Mouse (Mus musculus) spleen, adult 2 months (tissue): ENCODE measurements around the gene 6330409D20Rik. TPM values are rescaled to one million over a fixed set of nuclear protein-coding genes. Genes with fewer than 3 reads are reported as not detected.

Experiments
- DNase-seq, 2 experiments: peaks; one replicate each; pipeline versions ENCODE4 v3.0.0 to v3.0.0-alpha.2; 2012 to 2021; ENCODE audit warnings: low spot score in 2 of 2, low read depth in 1 of 2
- H3K27ac ChIP-seq: fragments of 200-500 bp; 2 replicates; pipeline ENCODE4 v1.5.1; 2012; ENCODE audit warnings: low read length, inconsistent platforms; ENCODE audit not compliant: insufficient read depth
- H3K27me3 ChIP-seq: fragments of 200-500 bp; 2 replicates; pipeline ENCODE4 v1.6.1; 2012; ENCODE audit warnings: mild to moderate bottlenecking, moderate library complexity, low read length, inconsistent platforms; ENCODE audit not compliant: control insufficient read depth, insufficient read depth
- H3K36me3 ChIP-seq: fragments of 200-500 bp; 2 replicates; pipeline ENCODE4 v1.6.1; 2012; ENCODE audit warnings: mild to moderate bottlenecking, low read length, inconsistent platforms; ENCODE audit not compliant: control insufficient read depth, insufficient read depth
- H3K4me1 ChIP-seq: fragments of 200-500 bp; 2 replicates; pipeline ENCODE4 v1.6.1; 2011; ENCODE audit warnings: inconsistent platforms; ENCODE audit not compliant: control insufficient read depth, insufficient read depth, insufficient read length
- H3K4me3 ChIP-seq: fragments of 200-500 bp; 2 replicates; pipeline ENCODE4 v1.5.1; 2011; ENCODE audit warnings: mild to moderate bottlenecking, inconsistent platforms; ENCODE audit not compliant: insufficient read depth, insufficient read length; ENCODE audit errors: extremely low read depth
- CTCF ChIP-seq: fragments of 200-500 bp; IDR thresholded peaks from 2 replicates; pipeline ENCODE4 v1.5.1; 2011; ENCODE audit warnings: mild to moderate bottlenecking, inconsistent platforms; ENCODE audit not compliant: insufficient read depth, insufficient read length, insufficient replicate concordance; ENCODE audit errors: extremely low read depth
- POLR2A ChIP-seq: fragments of 200-500 bp; IDR thresholded peaks from 2 replicates; pipeline ENCODE4 v1.6.1; 2011; ENCODE audit warnings: low read depth, low read length, inconsistent platforms
- WGBS: fragments of 180-500 bp; shearing (Covaris S2); methylation state at CpG from one replicate; pipeline ENCODE4 v1.1.7; 2018; 5-methylcytosine and 5-hydroxymethylcytosine counted together
- polyA plus RNA-seq: library from polyadenylated mRNA; depleted of rRNA; stranded (reverse); fragments of >200 nt; gene quantifications from 2 replicates; pipeline ENCODE4 v1.2.3, GENCODE M21; 2012

6330409D20Rik gene
- polyA plus RNA-seq, 1 experiment, result 0.28 TPM

GRCm38 (mm10) chr2:32749082-32749481 is 8.3 kb upstream of the 6330409D20Rik start:
- 90% methylated on average over 16 of the region's 16 CpGs for WGBS
- no peak for TF ChIP-seq CTCF
- no peak for TF ChIP-seq POLR2A
- Histone ChIP-seq H3K27me3 (no peaks in the 10 kb centered on the region), H3K4me1 (no peaks in the 10 kb centered on the region), H3K27ac (no peak overlapping the region), H3K4me3 (no peak overlapping the region), H3K36me3 (peaks cover 75% of the 10 kb centered on the region)
- DNase-seq, result no peak

DNA sequence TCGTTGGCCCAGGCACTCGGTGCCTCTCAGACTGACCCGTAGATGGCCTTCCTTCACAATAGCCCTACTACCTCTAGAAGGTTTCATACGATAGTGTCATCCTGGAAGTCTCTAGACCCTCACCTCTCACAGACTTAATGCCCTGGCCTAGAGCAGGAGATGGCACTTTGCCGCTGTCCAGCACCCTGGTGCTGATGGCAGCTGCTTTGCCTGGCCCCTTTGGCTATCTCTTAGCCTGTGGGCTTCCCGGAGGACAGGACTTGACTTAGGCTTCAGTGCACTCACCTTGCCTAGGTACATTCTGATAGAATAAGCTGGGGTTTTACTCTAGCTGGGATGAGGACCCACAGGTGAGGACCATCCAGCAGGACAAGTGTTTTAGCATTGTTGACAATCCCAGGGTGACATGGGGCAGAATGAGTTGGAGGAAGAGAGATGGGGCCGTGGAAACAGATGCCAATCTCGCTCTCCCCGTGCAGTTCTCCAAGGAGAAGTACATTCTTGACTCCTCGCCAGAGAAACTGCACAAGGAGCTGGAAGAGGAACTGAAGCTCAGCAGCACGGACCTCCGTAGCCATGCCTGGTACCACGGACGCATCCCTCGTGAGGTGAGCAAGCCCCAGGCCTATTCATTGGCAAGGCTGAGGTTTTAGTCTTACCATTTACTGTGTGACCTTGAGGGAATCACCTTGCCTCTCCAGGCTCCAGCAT is 3.6 kb upstream of the 6330409D20Rik start:
- WGBS, result 70% methylated on average over 15 of the region's 15 CpGs
- TF ChIP-seq CTCF (no peak), POLR2A (no peak)
- no peak for DNase-seq
- no peaks in the 10 kb centered on the region for H3K27me3 ChIP-seq
- H3K4me1 ChIP-seq, result no peaks in the 10 kb centered on the region; the same call in 1 of the 2 replicates
- peaks cover 68% of the 10 kb centered on the region for H3K36me3 ChIP-seq
- no peak overlapping the region for H3K4me3 ChIP-seq
- no peak overlapping the region for H3K27ac ChIP-seq

DNA sequence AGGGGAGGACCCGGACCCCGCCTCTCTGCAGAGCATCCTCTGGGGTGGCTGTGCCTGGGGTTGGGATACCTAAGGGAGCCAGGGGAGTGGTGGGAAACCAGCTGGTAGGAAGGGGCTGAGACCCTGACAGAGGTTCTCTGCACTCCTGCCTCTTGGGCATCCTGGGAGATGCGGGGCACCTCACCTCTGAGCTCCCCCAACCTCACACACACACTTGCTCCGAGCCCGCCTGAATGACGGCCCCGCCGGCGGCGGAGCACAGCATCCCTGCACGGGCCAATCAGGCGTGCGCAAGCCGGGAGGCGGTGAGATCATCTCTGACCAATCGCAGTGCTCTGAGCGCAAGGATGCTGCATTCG is 1.3 kb upstream of the 6330409D20Rik start:
- TF ChIP-seq CTCF, result no peak
- no peak for TF ChIP-seq POLR2A
- no peak for DNase-seq
- H3K36me3 ChIP-seq, result peaks cover 64% of the 10 kb centered on the region
- H3K4me3 ChIP-seq, result no peak overlapping the region
- H3K27me3 ChIP-seq, result no peaks in the 10 kb centered on the region
- H3K27ac ChIP-seq, result no peak overlapping the region
- no peaks in the 10 kb centered on the region; the same call in 1 of the 2 replicates for H3K4me1 ChIP-seq
- WGBS, result 94% methylated on average over 18 of the region's 18 CpGs

DNA sequence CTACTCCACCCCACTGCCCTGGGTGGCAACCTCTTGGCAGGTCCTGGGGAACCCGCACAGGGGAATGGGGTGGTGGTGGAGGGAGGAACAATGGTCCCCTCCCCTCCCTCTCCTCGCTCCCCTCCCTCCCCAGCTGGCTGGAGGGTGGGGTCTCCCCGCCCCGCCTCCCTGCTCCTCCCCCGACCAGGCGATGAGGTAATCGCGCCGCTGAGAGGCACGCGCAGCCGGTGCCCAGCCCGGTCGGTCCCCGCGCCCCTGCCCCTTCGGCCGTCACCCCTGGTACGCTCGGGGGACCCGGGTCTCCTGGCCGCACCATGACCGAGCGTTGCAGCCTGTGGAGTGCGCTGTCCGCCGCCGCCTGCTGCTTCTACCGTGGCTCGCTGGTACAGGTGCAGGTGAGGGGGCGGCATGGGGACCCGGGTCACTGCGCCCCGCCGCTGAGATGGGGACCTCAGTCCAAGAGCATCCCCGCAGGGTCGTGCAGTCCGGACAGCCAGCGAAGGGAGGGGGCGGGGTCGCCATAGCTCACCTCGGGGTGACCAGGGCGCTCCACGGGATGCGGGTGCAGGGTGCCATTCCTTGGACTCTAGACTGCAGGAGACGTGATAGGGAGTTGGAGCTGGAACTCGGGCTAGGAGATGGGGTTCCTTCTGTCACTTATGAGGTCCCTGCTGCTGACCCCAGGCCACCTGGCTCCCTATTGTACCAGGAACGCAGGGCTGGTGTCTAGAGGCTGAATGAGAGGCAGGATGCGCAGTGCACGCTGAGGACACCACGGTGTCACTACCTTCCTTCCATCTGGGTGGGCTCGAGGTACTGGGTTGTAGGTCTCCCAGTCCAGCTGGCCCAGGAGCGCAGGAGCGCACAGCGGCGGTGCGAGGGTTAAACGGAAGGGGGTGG is 707 bp upstream of the 6330409D20Rik start:
- Histone ChIP-seq H3K27ac (no peak overlapping the region), H3K27me3 (no peaks in the 10 kb centered on the region), H3K4me1 (no peaks in the 10 kb centered on the region; the same call in 1 of the 2 replicates), H3K36me3 (peaks cover 59% of the 10 kb centered on the region), H3K4me3 (no peak overlapping the region)
- TF ChIP-seq POLR2A (no peak), CTCF (no peak)
- 82% methylated on average over 54 of the region's 58 CpGs for WGBS
- DNase-seq, result no peak

- Histone ChIP-seq H3K27me3 (no peaks in the 10 kb centered on the region), H3K27ac (no peak overlapping the region), H3K4me3 (no peak overlapping the region), H3K36me3 (peaks cover 43% of the 10 kb centered on the region), H3K4me1 (peaks cover 3% of the 10 kb centered on the region)
- WGBS, result 84% methylated on average over 4 of the region's 4 CpGs
- TF ChIP-seq POLR2A, result no peak
- TF ChIP-seq CTCF, result no peak
- no peak for DNase-seq
Observed at GRCm38 (mm10) chr2:32739311-32739710, 1.5 kb downstream of the 6330409D20Rik start.

DNA sequence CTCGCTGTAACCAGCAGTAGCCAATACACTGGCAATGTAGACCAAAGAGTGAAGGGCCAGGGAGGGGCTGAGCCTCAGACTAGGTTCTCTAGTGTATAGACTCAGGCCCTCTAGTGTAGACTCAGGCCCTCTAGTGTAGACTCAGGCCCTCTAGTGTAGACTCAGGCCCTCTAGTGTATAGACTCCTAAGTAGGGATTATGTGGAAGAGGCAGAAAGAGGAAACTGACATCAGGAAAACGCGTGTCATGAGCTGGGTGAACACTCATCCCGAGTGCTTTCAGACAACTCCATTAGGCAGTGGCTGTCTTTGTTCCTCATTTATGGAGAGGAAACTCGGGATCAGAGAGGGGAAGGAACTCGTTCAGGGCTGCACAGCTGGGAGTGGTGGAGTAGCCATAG is 3.8 kb downstream of the 6330409D20Rik start:
- no peak for TF ChIP-seq POLR2A
- TF ChIP-seq CTCF, result no peak
- no peak for DNase-seq
- peaks cover 3% of the 10 kb centered on the region for H3K4me1 ChIP-seq
- H3K27me3 ChIP-seq, result no peaks in the 10 kb centered on the region
- peaks cover 34% of the 10 kb centered on the region for H3K36me3 ChIP-seq
- H3K27ac ChIP-seq, result no peak overlapping the region
- no peak overlapping the region for H3K4me3 ChIP-seq
- WGBS, result 69% methylated on average over 6 of the region's 6 CpGs

GRCm38 (mm10) chr2:32736306-32736829 is 4.4 kb downstream of the 6330409D20Rik start:
- Histone ChIP-seq H3K27me3 (no peaks in the 10 kb centered on the region), H3K27ac (no peak overlapping the region), H3K36me3 (peaks cover 27% of the 10 kb centered on the region), H3K4me3 (no peak overlapping the region), H3K4me1 (peaks cover 3% of the 10 kb centered on the region)
- WGBS, result 62% methylated on average over 3 of the region's 3 CpGs
- no peak for DNase-seq
- no peak for TF ChIP-seq CTCF
- no peak for TF ChIP-seq POLR2A
